Mouse (Mus musculus) E14TG2a.4 (cell line): ENCODE measurements around the gene Spats2.

ENCODE experiments used
- H3K27me3 ChIP-seq: 2 replicates; pipeline ENCODE4 v1.6.1; 2014; ENCODE audit warnings: low read length, control low read depth; ENCODE audit not compliant: insufficient read depth
- H3K36me3 ChIP-seq: 2 replicates; pipeline ENCODE4 v1.6.1; 2014; ENCODE audit warnings: low read length, control low read depth; ENCODE audit not compliant: insufficient read depth
- H3K4me1 ChIP-seq: replicated peaks from 2 replicates; pipeline ENCODE4 v1.6.1; 2014; ENCODE audit warnings: low read depth, low read length, control low read depth
- H3K4me3 ChIP-seq: replicated peaks from 2 replicates; pipeline ENCODE4 v1.5.1; 2014; ENCODE audit warnings: mild to moderate bottlenecking, low read length
- H3K9me3 ChIP-seq: 2 replicates; pipeline ENCODE4 v1.6.1; 2014; ENCODE audit warnings: low read length, control low read depth
- CTCF ChIP-seq: conservative IDR thresholded peaks from 2 replicates; pipeline ENCODE4 v1.5.1; 2014; ENCODE audit warnings: low read length
- NANOG ChIP-seq: IDR thresholded peaks from 2 replicates; pipeline ENCODE4 v1.6.1; 2014; ENCODE audit warnings: borderline replicate concordance, low read length, mixed read lengths
- POU5F1 ChIP-seq: IDR thresholded peaks from 2 replicates; pipeline ENCODE4 v1.6.1; 2014; ENCODE audit warnings: low read length, borderline replicate concordance

Gene Spats2

DNA sequence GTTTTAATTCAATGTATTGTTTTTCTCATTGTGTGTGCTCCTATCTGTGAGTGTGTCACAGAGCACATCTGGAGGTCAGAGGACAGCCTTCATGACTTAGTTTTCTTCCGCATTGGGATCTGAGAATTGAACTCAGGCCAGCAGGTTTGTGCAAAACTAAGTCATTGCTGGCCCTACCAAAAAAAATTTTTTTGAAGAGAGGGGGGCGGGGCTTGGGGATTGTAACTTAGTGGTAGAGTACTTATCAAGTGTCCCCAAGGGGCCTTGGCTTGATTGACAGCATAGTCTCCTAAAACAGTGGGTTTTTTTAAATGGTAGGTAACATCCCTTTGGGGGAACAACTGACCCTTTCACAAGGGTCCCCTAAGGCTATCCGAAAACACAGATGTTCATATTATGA is 14.6 kb upstream of the Spats2 start:
- H3K27me3 ChIP-seq = no peaks in the 10 kb centered on the region
- TF ChIP-seq NANOG = no peak
- TF ChIP-seq POU5F1 = no peak
- no peak for TF ChIP-seq CTCF
- no peaks in the 10 kb centered on the region for H3K36me3 ChIP-seq
- H3K9me3 ChIP-seq = peaks cover 13% of the 10 kb centered on the region
- H3K4me1 ChIP-seq = peaks cover 53% of the 10 kb centered on the region
- no peak overlapping the region for H3K4me3 ChIP-seq

DNA sequence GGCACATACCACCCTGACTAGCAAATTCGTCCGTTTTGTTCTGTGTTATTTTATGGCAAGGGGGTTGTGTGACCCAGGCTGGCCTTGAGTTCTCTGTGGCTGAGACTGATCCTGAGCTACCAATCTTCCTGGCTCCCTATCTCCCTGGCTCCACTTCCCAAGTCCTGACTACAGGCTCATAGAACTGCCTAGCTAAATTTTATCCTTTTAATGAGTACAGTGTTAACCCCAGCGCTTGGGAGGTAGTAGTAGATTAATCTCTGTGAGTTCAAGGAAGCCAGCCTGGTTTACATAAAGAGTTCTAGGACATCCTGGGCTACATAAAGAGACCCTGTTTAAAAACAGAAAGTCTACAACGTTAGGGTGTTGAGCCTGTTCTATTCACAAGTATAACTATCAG is 13.9 kb upstream of the Spats2 start:
- no peak for TF ChIP-seq CTCF
- peaks cover 58% of the 10 kb centered on the region for H3K4me1 ChIP-seq
- peaks cover 7% of the 10 kb centered on the region for H3K9me3 ChIP-seq
- no peak overlapping the region for H3K4me3 ChIP-seq
- no peaks in the 10 kb centered on the region for H3K27me3 ChIP-seq
- H3K36me3 ChIP-seq = no peaks in the 10 kb centered on the region

DNA sequence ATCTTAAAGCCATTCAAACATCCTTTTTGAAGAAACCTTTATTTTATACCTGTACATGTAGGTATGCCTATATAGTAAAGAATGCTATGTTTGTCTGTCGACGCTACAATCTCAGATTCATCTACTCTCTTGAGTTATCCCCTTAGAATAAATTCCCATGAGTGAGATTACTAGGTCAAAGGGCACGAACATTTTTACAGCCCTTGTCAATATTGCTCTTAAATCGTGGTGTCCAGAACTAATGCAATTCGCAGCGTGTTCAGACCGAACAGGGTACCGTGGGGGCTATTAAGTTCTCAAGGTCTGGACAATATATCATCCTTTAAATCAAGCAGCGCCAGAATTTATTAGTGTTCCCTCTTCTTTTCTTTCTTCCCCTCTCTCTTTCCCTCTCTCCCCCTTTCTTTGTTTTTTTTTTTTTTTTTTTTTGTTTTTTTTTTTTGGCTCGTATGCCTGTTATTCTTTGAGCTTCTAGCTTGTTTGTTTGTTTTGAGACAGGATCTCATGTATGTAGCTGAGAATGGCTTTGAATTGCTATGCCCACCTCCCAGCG is 12.8 kb upstream of the Spats2 start:
- H3K4me1 ChIP-seq = peaks cover 58% of the 10 kb centered on the region
- peak overlapping the region; percentile 73 for H3K4me3 ChIP-seq
- TF ChIP-seq CTCF (no peak), NANOG (no peak), POU5F1 (no peak)
- H3K9me3 ChIP-seq = no peaks in the 10 kb centered on the region
- no peaks in the 10 kb centered on the region for H3K27me3 ChIP-seq
- H3K36me3 ChIP-seq = no peaks in the 10 kb centered on the region

DNA sequence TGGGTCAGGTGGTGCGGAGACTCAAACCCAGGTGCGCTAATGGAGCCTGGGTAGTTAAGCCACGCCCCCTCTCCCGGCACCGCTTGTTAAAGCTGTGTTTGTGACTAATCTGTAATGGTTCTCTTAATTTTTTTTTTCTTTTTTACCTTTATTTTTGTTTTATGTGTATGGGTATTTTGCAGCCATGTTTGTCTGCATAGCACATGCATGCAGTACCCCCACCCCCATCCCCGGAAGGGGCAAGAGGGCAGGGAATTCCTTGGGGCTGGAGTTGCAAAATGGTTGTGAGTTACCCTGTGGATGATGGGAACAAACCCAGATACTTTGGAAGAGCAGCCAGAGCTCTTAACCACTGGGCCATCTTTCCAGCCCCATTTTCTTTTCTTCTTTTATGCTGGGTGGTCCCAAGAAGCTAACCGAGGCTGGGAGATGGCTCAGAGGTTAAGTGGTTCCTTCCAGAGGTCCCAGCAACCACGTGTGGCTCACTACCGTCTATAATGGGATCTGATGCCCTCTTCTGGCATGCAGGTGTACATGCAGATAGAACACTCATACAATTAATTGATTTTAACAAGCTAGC is 12.2 kb upstream of the Spats2 start:
- H3K4me1 ChIP-seq = peaks cover 58% of the 10 kb centered on the region
- peak; percentile 42 for TF ChIP-seq CTCF
- no peak for TF ChIP-seq POU5F1
- H3K27me3 ChIP-seq = no peaks in the 10 kb centered on the region
- H3K9me3 ChIP-seq = no peaks in the 10 kb centered on the region
- H3K4me3 ChIP-seq = peak overlapping the region; percentile 73
- no peaks in the 10 kb centered on the region for H3K36me3 ChIP-seq

DNA sequence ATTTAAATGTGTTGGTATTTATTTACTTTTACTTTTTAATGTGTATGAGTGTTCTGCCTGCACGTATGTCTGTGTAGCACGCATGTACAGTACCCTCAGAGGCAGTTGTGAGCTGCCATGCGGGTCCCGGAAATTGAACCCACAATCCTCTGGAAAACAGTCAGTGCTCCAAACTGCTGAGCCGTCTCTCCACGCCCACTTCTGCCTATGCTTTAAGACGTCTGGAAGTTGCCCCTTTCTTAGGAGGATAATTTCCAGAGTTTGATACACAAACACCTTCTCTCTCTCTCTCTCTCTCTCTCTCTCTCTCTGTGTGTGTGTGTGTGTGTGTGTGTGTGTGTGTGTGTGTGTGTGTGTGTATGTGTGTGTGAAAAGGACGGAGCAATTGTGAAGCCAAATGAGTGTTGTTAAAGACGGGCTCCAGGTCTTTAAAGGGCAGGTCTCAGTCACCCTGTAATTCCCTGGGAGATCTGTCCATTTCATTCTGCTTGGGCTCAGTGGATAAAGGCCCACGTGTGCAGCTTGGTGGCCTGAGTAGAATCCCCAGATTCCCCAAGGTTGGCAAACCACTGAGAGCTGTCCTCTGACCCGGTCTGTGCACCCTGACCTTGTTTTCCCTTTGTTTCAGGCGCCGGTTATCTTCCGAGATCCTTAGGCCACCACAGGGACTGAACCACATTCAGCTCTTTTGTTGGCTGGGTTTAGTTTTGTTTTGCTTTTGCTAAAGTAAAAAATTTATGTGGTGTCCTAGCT is 11.2 kb upstream of the Spats2 start:
- H3K4me3 ChIP-seq = no peak overlapping the region
- no peaks in the 10 kb centered on the region for H3K36me3 ChIP-seq
- H3K27me3 ChIP-seq = no peaks in the 10 kb centered on the region
- H3K4me1 ChIP-seq = peaks cover 58% of the 10 kb centered on the region
- no peaks in the 10 kb centered on the region for H3K9me3 ChIP-seq
- TF ChIP-seq POU5F1 (no peak), NANOG (no peak), CTCF (no peak)

DNA sequence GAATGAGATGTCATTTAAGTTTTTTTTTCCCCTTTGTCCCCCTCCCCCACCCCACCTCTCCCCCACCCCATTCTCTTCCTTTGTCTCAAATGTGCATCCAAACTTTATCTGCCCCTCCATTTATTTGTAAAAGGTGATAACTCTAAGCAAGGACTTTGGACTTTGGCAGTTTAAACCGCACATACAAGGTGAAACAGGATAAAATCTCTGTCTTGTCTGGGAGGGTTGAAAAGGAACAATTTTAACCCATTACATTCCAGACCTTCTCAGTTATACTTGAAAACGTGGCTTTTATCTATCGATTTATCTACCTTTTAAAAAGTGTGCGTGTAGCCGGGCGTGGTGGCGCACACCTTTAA is 10.7 kb upstream of the Spats2 start:
- H3K4me1 ChIP-seq = peaks cover 56% of the 10 kb centered on the region
- H3K27me3 ChIP-seq = no peaks in the 10 kb centered on the region
- TF ChIP-seq POU5F1 (no peak), CTCF (no peak), NANOG (no peak)
- H3K36me3 ChIP-seq = no peaks in the 10 kb centered on the region
- H3K9me3 ChIP-seq = no peaks in the 10 kb centered on the region
- no peak overlapping the region for H3K4me3 ChIP-seq

DNA sequence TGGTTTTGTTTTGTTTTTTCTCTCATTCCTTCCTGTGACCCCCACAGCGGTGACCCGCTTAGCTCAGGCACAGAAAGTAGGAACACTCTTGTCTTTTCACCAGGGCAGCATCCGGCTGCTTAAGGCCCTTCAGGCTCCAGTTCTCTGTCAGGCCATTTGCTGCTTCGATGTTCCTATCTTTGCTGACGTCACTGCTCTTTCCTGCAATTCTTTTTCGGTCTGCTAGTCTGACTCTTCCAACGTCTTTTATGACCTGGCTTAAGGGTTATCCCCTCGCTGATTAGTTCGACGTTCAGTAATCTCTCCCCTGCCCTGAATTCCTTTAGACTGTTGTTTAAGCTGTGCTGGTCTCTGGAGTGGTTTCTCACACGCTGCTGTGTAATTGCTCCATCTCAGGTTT is 9.2 kb upstream of the Spats2 start:
- no peaks in the 10 kb centered on the region for H3K9me3 ChIP-seq
- no peaks in the 10 kb centered on the region for H3K27me3 ChIP-seq
- TF ChIP-seq NANOG = no peak
- TF ChIP-seq CTCF = no peak
- no peak for TF ChIP-seq POU5F1
- peaks cover 51% of the 10 kb centered on the region for H3K4me1 ChIP-seq
- no peak overlapping the region for H3K4me3 ChIP-seq
- H3K36me3 ChIP-seq = no peaks in the 10 kb centered on the region

DNA sequence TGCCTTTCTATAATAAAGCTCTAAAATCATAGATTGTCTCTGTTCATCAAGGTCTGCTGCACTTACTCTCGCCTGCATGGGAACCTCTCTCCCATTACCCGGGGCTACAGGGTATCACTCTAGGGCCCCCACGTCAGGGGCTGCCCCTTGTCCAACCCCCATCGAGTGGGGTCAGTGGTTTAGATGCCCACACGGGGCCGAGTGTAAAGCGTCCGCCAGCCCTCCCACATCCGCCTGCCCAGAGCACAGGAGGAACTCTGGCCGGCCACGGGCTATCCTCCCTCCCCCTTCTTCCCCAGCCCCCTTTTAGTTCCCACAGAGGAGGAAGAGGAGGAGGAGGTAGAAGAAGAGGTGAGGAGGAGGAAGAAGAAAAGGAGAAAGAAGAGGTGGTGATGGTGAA is 4.9 kb upstream of the Spats2 start:
- H3K27me3 ChIP-seq = no peaks in the 10 kb centered on the region
- H3K9me3 ChIP-seq = no peaks in the 10 kb centered on the region
- peak overlapping the region; percentile 60 for H3K4me3 ChIP-seq
- TF ChIP-seq NANOG (no peak), CTCF (no peak), POU5F1 (no peak)
- no peaks in the 10 kb centered on the region for H3K36me3 ChIP-seq
- H3K4me1 ChIP-seq = peaks cover 51% of the 10 kb centered on the region

DNA sequence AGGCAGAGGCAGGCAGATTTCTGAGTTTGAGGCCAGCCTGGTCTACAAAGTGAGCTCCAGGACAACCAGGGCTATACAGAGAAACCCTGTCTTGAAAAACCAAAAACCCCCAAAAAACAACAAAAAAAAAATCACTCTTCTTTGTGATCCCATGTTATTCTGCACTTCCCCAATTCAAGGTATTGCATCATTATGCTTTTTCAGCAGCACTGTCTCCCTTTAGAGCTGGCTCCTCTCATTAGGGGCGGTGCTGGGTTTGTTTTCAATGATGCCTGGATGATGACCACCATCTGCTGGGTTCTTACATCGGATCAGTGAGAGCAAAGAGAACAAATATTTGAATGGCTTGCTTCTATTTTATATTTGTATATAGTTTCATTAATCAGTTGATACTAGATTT is 3.1 kb upstream of the Spats2 start:
- no peak for TF ChIP-seq NANOG
- no peak for TF ChIP-seq POU5F1
- no peak for TF ChIP-seq CTCF
- no peak overlapping the region for H3K4me3 ChIP-seq
- H3K9me3 ChIP-seq = no peaks in the 10 kb centered on the region
- H3K27me3 ChIP-seq = no peaks in the 10 kb centered on the region
- H3K36me3 ChIP-seq = no peaks in the 10 kb centered on the region
- peaks cover 48% of the 10 kb centered on the region for H3K4me1 ChIP-seq
